Mouse (Mus musculus) ovary, adult 18-20 months (tissue): ENCODE results near the gene Plg.

Experiments used
- DNase-seq: peaks from one replicate; pipeline ENCODE4 v3.0.0; 2022; ENCODE audit warnings: low spot score, mixed read lengths

The Plg gene

DNA sequence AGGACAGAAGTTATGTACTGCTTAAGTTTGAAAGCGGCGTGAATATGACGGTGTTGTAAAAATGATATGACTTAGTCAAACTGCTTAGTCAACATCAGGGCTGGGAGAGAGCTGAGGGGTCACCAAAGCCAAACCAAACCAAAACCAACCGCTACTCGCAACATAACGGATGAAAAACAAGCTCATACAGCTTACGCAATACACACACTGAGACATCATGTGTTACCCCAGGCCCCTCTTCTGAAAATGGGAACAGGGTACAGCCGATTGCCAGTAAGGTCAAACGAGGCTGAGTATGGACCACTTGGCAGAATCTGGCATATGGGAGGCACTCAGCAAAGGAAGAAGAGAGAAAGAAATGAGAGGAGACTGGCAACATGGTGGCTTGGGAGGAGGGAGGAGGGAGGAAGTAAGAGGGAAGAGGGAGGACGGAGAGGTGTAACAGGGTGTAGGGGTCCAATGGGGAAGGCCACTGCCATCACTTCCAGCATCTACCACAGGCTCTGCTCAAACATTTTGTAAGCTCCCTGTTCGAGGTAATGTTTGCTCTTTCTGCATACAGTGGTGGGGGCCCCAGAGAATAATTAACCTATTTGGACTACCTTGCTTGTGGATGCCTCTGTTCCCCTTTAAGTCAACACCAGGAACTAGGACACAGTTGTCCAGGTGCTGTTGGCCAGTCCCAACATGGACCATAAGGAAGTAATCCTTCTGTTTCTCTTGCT is at the start of gene Plg:
Plg (plus strand) TSS at position 628 of the 725 bp plus-strand sequence.
- DNase-seq: no peak

DNA sequence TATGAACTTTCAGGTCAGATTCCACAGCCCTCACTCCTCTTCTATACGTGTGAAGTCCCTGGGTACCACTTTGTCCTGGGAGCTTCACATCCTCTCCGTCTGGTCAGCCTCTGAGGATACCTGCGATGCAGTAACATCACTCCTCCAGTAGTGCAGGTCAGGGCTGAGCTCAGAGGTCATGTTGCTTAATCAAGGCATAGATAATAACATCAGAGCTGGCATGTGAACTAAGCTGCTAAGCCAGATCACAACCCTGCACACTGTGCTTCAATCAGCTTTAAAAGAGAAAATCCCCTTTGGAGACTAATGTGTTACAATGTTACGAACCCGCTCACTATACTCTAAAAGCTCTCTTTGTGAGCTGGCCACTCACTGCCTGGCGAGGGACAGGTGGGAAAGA is 43.3 kb upstream of the Plg start:
- no peak for DNase-seq

DNA sequence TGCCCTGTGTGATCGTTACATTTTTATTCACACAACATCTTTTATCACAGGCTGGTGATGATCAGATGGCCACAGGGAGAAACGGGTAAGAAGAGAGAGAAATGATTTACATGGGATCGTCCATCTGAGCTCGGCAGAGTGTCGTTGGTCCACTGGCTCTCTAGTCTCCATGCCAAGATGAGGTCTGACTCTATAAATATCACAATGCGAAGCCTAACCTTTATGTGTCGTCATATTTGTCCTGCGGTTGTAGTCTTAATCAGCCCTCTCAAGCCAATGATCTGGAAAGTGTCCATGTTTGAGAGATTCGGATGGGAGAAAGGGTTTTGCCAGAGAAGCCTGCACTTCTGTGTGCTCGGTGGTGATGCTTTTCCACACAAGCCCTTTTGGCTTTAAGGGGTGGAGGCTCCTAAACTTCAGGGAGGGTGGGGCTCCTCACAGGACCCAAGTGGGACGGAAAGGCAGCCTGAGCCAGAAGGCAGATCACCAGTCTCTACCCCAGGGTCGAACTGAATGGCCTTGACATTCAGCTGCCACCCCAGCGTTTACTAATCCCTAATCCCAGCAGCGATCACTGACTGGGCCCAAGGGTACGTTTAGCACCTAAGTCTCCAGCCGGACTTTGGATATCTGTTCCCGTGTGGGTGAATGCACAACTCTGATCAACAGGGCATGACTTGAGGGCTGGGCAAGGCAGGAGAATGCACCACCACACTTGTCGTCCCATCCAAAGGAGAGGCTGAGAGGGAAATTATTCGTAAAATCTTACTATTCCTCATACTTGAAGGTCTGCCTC is 42.1 kb upstream of the Plg start:
- no peak for DNase-seq

DNA sequence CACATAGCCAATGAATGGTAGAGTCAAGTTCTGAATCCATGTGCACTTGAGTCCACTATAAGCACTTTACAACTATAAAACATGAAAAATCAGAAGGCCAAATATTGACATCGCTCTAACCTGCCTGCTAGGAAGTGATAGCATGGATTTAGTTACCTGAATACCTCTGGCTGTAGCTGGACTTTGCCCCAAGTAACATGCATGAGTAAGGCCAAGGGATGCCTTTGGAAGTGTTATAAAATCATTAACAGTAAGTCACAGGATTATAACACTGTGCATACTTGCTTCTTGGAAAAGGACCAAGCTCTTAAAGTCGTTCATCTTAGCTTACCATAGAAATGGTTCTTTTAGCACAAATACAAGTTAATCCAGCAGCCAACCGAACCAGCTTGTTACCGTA is 41.3 kb upstream of the Plg start:
- no peak for DNase-seq

DNA sequence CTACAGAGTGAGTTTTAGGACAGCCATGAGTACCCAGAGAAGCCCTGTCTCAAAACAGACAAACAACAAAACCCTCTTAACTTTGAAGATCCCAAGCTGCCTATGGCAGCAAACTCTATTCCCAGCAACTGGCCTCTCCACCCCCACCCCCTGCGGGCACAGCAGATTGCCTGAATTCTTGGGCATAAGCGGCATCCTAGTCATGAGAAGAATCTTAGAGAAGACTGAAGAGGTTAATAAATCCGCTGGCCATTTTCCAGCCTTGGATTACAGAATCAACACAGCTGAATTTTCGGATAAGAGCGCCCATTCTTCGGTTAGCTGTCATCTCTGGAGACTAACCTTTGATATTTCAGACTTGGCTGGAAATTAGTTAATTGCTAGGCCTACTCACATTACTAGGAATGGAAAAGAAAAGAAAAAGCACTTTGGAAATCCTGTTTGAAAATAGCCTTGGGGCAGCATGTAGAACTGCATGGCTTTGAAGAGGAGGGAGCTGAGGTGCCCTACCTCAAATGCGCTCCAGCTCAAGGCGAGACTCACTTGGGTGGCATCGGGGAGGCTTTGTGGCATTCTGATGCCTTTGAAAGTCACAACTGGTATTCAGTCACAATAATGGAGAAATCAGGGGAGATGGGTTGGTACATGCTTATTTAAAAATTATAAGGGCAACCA is 34.6 kb upstream of the Plg start:
- DNase-seq: no peak

DNA sequence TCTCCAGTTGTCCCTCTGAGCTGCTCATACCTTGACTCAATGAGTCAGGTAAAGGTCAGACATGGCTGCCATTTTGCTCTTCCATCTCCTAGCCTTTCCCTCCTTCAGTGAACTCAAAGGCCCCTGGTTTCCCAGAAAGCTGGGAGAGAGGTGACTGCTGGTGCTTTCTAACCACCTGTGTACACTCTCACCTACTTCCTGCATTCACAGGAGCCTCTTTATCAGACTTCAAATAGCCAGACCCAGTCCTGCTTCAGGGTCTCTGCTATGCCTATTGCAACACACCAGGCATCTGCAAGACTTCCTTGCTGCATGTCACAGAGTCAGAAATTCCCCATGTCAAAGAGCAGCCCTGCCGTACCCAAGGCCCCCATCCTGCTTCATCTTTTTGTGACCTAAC is 30.9 kb upstream of the Plg start:
- no peak for DNase-seq

DNA sequence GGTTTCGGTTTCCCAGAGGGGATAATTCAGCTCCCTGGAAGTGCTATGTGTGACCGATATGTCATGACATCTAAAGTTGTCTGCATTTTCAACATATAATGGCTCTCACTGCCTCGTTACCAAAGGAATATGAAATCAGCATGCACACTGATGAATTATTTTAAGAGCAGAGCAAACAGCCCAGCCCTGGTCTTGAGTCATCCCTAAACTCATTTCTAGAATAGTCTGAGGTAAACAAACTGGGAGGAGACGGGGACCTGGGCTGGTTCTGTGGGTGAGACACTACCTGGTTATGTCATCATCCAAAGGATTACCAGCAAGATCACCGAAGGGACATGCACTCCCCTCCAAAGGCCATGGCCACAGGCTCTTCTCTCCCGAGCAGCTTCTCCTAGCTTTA is 26.8 kb upstream of the Plg start:
- DNase-seq: no peak

DNA sequence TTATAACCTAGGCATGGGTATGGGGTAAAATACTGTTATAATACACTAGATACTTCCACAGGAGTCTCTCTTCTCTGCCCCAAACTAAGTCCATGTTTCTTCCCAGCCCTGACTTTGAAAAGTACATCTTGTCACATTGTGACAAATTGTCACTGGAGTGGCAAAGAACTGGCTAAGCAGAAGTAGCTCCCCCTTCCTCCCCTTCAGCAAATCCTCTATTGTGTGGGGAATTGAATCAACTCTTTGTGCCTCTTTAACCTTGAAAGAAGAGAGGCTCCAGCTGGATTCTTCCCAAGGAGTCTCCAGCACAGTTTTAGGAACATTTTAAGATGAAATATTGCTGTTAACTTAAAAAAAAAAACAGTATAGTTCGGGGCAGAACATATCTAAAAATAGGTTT is 25.6 kb upstream of the Plg start:
- DNase-seq: no peak

DNA sequence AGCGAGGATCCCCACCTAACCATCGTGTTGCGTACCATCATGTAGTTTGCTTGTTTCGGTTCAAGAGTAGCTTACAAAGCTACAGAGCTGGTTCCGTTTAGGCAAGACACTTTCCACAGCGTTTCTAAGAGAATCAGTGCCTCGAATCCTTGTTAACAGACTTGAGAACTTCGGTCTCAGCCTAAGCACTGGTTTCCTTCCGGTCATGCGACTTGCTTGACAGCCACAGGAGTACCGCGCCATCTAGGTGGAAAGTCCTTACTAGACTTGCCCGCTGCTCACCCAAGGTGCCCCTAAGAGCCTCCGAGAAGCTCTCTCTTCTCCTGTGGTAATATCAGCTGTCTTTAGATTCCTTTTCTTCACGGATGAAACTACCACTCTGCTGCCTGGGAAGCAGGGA is 18.5 kb upstream of the Plg start:
- DNase-seq: no peak

DNA sequence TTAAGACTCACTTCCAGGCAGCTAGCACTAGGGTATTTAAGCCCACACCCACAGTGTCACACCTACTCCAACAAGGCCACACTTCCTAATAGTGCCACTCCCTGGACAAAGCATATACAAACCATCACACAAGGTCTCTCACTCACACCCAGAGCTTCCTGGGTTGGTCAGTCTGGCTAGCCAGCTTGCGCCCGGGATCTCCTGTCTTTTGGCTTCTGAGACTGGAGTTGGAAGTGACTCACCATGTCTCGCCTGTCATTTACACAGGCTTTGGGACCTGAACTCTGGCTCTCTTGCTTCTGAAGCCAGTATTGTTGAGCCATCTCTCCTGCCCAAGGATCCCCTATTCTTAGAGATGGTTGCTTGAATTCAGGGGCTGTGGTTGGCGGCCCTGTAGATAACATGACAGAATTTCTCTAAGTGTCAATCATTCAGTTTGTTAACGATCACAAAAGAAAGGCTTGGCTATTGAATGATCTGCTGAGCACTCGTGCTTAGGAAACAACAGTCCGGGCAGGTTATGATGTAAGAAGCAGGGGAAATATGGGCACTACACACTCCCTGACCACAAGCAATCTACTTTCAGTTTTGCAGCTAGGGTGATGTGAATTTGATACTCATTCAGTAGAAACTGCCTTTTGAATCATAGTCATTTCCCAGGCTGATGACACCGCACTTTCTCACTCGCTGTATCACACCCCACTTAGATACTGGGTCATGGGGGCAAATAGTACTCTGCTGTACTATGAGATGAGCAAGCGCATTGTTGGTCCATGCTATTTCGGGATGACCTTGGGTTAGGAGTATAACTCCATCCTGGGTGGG is 14.6 kb upstream of the Plg start:
- no peak for DNase-seq

DNA sequence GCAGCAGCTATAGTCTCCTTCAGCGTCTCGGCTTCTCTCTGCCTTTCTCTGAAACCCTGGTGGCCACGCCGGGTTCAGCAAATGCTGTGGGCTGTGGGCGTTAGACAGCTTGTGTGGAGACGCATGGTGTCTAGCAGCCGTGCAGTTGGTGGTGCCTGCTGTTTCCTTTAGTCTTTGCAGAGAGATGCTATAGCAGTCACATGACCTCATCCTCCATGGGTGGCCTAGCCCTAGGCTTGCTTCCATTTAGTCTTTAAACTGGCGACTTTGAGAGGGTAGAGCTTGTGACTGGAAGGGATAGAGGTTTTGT is 14.0 kb upstream of the Plg start:
- DNase-seq: no peak

DNA sequence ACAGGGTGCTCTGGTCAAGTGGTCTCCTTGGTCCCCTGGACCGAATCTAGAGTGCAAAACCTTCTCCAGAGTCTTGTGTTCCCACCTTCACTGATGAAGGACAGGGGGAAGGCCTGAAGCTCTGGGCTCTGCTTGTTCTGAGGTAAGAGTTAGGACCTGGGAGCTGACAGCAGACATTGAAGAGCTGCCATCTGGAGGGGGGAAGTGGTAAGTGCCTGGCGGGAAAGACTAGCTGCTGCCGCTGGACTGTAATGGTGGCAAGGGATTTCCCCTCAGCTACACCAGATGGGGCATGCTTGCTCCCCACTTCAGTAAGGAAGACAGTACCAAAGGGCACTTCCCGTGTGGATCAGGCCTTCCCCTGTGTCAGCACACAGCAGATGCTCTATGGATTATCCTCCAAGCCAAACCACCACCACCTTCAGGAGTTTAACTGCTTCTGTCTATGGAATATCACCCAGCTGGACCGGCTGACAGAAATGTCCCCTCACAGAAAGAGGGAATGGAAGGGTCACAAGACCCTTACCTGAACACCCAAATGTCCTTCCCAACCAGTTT is 11.0 kb upstream of the Plg start:
- peak; percentile 50 for DNase-seq

DNA sequence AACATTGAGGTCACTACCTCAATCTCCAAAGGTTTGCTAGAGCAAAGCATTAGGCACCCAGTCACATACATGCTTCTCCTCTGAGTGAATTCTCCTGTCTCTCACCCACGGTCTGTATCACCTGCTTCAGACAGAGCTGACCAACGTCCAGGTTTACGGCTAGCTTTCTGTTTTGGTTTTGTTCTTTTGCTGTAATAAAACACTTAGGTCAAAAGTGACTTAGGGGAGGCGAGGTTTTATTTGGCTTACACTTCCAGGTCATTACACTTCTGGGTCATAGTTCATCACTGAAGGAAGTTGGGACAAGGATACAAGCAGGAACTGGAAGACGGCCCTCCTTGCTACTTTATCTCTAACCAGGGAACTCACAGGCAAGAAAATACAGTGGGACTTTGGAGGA is 9.0 kb upstream of the Plg start:
- DNase-seq: no peak

DNA sequence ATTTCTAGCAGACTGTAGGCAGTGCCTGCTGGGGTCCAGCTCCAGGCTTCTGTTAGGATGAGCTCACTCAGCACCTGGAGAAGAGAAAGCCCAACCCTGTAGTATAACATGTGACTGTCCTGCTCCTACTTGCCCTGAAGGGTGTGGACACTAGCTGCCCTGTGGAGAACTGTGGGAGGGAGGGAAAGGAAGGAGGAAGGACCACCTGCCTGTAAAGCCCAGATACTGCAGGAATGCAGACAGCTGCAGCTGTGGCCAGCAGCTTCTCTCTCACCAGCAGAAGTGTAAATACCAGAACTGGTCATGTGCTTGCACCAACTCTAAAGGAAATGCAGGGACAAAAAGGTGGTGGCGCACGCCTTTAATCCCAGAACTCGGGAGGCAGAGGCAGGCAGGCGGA is 8.1 kb upstream of the Plg start:
- no peak for DNase-seq

DNA sequence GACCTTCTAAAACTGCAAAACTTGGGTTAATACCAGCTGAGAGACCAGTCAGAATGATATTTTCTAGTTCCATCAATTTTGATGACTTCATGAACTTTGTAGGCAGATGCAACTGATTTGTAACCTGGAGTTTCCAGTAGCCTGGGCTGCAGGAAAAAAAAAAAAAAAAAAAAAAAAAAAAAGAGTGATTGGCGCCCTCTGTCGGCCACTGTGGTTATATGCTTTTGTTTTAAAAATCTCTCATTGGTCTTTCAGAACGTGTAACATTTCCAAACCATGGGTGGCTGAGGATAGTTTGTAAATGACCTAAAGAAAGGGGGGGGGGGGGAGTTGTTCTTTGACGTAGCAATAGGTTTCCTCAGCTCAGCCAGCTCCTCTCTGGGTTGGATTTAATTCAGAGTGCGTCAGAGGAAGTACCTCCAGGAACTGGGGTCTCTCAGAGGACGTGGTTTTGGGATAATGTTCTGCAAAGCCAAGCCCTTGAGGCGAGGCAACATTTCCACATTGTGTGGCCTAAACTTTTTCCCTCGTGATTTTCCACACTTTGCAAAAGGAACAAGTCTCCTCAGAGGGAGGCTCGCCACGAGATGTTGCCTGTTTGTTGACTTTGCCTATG is 7.0 kb upstream of the Plg start:
- DNase-seq: no peak

DNA sequence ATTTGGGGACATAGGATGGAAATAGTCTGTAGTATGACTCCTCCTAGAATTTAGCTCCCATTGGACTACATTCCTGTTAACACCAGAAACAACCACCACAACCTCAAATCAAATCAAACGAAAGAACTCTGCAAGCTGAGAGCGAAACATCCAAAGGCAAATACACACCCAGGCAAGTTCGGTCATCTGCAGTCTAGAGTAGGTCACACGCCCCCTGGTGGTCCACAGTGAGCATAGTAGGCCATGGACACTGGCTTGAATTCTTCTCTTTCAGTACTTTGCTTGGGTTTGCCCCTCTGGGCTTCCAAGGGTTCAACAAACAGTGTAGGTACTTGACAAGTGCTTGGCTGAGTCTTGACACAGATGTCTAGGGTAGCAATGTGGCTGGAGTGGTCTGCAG is 6.4 kb upstream of the Plg start:
- peak; percentile 21 for DNase-seq

DNA sequence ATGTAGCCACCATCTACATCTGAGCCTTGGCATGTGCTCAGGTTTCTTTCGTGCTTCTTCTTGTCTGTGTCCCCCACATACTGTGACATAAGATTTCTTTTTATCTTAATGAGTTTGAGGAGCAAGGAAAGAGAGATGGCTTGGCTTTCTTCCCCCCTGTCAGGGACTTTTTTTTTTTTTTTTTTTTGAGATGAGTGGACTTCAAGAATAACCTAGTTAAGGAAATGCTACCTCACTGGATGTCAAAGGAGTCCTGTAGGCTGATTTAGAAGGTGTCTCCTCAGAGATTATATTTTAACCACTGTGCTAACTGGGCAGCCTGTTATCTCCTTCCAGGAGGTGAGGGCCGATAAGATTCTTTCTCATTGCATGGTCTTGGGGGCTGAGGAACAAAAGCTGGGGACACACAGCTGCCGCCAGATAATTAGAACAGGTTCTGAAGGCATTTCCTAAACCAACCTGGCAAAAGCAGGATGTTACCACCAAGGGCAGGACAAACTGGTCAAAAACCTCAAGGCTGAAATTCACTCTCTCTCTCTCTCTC is 4.7 kb upstream of the Plg start:
- no peak for DNase-seq

DNA sequence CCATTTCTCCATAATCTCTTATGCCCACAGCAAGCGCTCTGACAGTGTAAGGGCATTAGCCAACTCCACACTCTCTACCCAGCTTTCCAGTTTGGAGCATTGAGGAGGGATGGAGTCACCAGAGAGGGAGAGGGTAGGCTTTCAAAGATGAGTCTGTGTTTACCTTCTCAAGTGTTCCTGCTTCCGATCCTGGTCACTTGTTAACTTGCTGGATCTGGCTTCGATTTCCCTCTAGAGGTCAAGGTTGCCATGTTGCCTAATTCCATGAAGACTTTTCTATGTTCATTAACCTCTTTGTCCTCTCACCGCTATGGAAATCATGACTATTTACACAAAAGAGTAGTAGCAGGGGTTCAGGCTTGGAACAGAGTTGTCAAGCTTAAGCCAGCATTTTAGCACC is 1.9 kb downstream of the Plg start:
- no peak for DNase-seq

DNA sequence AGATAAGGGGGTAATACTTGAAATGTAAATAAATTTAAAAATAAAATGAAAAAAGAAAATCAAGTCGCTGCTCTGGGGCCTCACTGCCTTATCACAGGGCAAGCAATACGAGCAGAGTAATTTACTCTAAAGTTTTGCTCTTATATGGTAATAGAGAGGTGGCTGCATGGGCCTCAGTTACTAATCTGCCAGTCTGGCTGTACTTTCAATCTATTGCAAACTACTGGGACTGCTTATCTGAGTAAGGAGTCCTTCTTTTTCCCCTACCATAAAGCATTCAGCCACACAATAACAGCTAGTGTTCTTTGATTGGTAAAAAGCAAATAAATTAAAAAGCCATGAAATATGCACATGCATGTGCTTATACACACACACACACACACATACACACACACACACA is 3.2 kb downstream of the Plg start:
- no peak for DNase-seq

DNA sequence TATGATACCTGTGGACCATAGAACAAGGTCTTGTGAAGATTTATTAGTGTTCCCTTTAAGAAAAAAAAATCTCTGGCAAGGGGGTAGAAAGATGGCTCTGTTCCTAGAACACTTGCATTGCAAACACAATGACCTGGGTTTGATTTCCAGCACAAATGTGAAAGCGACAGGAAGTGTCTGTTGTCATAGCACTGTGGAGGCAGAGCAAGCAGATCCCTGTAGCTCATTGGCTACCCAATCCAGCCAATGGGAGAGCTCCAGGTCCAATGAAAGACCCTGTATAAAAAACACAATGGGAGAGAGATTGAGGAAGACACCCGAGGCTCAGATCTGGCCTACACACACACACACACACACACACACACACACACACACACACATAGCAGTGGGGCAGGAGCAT is 4.1 kb downstream of the Plg start:
- no peak for DNase-seq

DNA sequence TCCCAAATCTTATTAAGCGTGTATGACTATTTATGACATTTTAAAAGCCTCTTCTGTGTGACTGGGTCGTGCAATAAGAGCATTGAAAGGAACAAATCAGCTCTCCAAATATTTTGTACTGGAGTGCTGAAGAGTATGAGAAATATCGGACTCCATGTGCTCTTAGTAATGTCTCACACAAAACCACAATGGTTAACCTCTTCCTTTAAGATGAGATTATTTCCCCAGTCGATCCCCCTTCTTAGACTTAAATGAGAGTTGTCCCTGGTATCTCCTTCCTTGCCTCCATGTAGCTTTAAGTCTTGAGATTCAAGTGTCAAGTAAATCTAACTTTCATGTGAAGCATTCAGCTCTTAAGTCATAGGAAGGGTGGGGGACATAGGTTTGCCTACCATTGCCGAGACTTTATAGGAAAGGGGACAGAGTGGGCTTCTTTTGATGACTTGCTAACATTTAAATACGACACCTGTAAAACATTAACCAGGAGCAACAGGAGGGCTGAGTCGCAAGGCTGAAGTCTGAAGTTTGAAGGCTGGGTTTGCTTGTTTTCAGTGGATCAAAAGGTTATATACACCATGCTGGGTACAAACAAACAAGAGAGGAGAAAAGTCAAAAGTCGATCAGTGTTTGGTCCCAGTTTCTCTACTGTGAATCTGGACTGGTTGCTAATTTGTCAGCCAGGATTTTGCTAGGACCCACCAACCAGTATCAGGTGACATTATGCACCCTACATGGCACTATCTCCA is 6.8 kb downstream of the Plg start:
- no peak for DNase-seq
